25 mouse cellular contexts compared by ENCODE assay signal in genomic region chr7:135376048-135376447, GRCm38 (mm10). TPM values are rescaled to one million over a fixed set of nuclear protein-coding genes. Genes with fewer than 3 reads are reported as not detected.
A peak's percentile ranks its signal among the peaks of the same experiment; 100 is the strongest.
DNase-seq lines count a peak whose midpoint lies in the region; ATAC-seq and TF ChIP-seq lines count a peak whose summit lies in the region.
"Had no signal": no experiment of that assay in that cellular context is flagged by ENCODE, and none has a peak within 500 bp of the region (broad histone marks: within the 10 kb centered on the region; RNA-seq: fewer than 3 reads in every experiment).

No protein-coding gene starts in this region.

- H3K27ac ChIP-seq in hindbrain, embryonic 15.5 days (replicated peaks): no peak overlapping the region
- H3K27ac ChIP-seq in hindbrain, embryonic 11.5 days (ENCODE audit: low read depth, low read length): no peak overlapping the region
- H3K27ac ChIP-seq in midbrain, embryonic 14.5 days (replicated peaks; ENCODE audit: low read depth, low read length): no peak overlapping the region
- H3K27ac ChIP-seq in midbrain, embryonic 11.5 days (ENCODE audit: low read depth, low read length): no peak overlapping the region
- no peak overlapping the region for H3K27ac ChIP-seq in forebrain, embryonic 16.5 days (ENCODE audit: low read length)
- no peak overlapping the region for H3K27ac ChIP-seq in hindbrain, postnatal 0 days
- H3K27ac ChIP-seq: embryonic facial prominence, embryonic 10.5 days; gastrocnemius, adult 2 months; heart, embryonic 10.5 days; limb, embryonic 12.5 days; liver, embryonic 12.5 days; neural tube, embryonic 12.5 days had no signal

- H3K9me3 ChIP-seq in hindbrain, embryonic 15.5 days: no peaks in the 10 kb centered on the region
- no peaks in the 10 kb centered on the region for H3K9me3 ChIP-seq in hindbrain, embryonic 11.5 days (ENCODE audit: control insufficient read depth, low read length)
- H3K9me3 ChIP-seq in midbrain, embryonic 14.5 days (ENCODE audit: control insufficient read depth, low read length): no peaks in the 10 kb centered on the region
- H3K9me3 ChIP-seq in midbrain, embryonic 11.5 days (ENCODE audit: control insufficient read depth, low read length): no peaks in the 10 kb centered on the region
- H3K9me3 ChIP-seq in forebrain, embryonic 16.5 days (ENCODE audit: control insufficient read depth, low read length): no peaks in the 10 kb centered on the region
- H3K9me3 ChIP-seq in hindbrain, postnatal 0 days (ENCODE audit: low read length): no peaks in the 10 kb centered on the region
- H3K9me3 ChIP-seq: embryonic facial prominence, embryonic 10.5 days; heart, embryonic 10.5 days; limb, embryonic 12.5 days; liver, embryonic 12.5 days; neural tube, embryonic 12.5 days had no signal

- 66% methylated on average over 13 of the region's 13 CpGs for WGBS in hindbrain, embryonic 15.5 days
- WGBS in hindbrain, embryonic 11.5 days: 90% methylated on average over 13 of the region's 13 CpGs
- 88% methylated on average over 13 of the region's 13 CpGs for WGBS in midbrain, embryonic 14.5 days
- WGBS in midbrain, embryonic 11.5 days: 89% methylated on average over 13 of the region's 13 CpGs
- WGBS in forebrain, embryonic 16.5 days: 52% methylated on average over 13 of the region's 13 CpGs
- WGBS in hindbrain, postnatal 0 days: 70% methylated on average over 13 of the region's 13 CpGs

- DNase-seq in hindbrain, embryonic 11.5 days (ENCODE audit: low spot score): no peak
- DNase-seq in midbrain, embryonic 14.5 days: peak; percentile 19
- DNase-seq in midbrain, embryonic 11.5 days (ENCODE audit: low spot score, missing footprints): no peak
- peak; percentile 33 for DNase-seq in hindbrain, postnatal 0 days (ENCODE audit: low spot score)
- no peak for DNase-seq in adrenal gland, adult 18-20 months (ENCODE audit: low spot score in 2 of 2)
- DNase-seq: adrenal gland, adult 2 months; cerebellum, adult 9-10 months; gastrocnemius, adult 2 months; kidney, adult 2 months; lung, adult 2 months; thymus, postnatal 25 days had no signal

- H3K27me3 ChIP-seq in hindbrain, embryonic 15.5 days: no peaks in the 10 kb centered on the region
- no peaks in the 10 kb centered on the region for H3K27me3 ChIP-seq in hindbrain, embryonic 11.5 days (ENCODE audit: control insufficient read depth, insufficient read depth, low read length)
- H3K27me3 ChIP-seq in midbrain, embryonic 14.5 days (ENCODE audit: control insufficient read depth, insufficient read depth, low read length): no peaks in the 10 kb centered on the region
- no peaks in the 10 kb centered on the region for H3K27me3 ChIP-seq in midbrain, embryonic 11.5 days (ENCODE audit: control insufficient read depth, insufficient read depth, low read length)
- H3K27me3 ChIP-seq in forebrain, embryonic 16.5 days (replicated peaks; ENCODE audit: control insufficient read depth, insufficient read depth, low read length): no peaks in the 10 kb centered on the region
- no peaks in the 10 kb centered on the region for H3K27me3 ChIP-seq in hindbrain, postnatal 0 days (ENCODE audit: insufficient read depth, low read length)
- H3K27me3 ChIP-seq: liver, embryonic 12.5 days; neural tube, embryonic 12.5 days had no signal

- no peak; the same call in 1 of the 2 replicates for ATAC-seq in hindbrain, embryonic 15.5 days (ENCODE audit: low FRiP score, low read depth)
- no peak for ATAC-seq in hindbrain, embryonic 11.5 days (ENCODE audit: low FRiP score)
- ATAC-seq in midbrain, embryonic 14.5 days (ENCODE audit: low FRiP score, low TSS enrichment): no peak
- ATAC-seq in midbrain, embryonic 11.5 days (ENCODE audit: low FRiP score): no peak
- ATAC-seq in forebrain, embryonic 16.5 days: no peak
- ATAC-seq in hindbrain, postnatal 0 days: no peak
- ATAC-seq: liver, embryonic 12.5 days had no signal

- no peak overlapping the region for H3K9ac ChIP-seq in hindbrain, embryonic 15.5 days
- no peak overlapping the region for H3K9ac ChIP-seq in hindbrain, embryonic 11.5 days (ENCODE audit: low read depth, low read length)
- no peak overlapping the region for H3K9ac ChIP-seq in midbrain, embryonic 14.5 days (replicated peaks; ENCODE audit: low read length)
- H3K9ac ChIP-seq in midbrain, embryonic 11.5 days (ENCODE audit: low read length): no peak overlapping the region
- H3K9ac ChIP-seq in forebrain, embryonic 16.5 days (replicated peaks; ENCODE audit: low read depth, low read length): no peak overlapping the region
- no peak overlapping the region for H3K9ac ChIP-seq in hindbrain, postnatal 0 days (replicated peaks; ENCODE audit: low read length)
- H3K9ac ChIP-seq: limb, embryonic 12.5 days; liver, embryonic 12.5 days; neural tube, embryonic 12.5 days had no signal

- peak overlapping the region; percentile 22 for H3K4me2 ChIP-seq in hindbrain, embryonic 15.5 days
- no peak overlapping the region for H3K4me2 ChIP-seq in hindbrain, embryonic 11.5 days (replicated peaks; ENCODE audit: low read depth, low read length)
- H3K4me2 ChIP-seq in midbrain, embryonic 14.5 days (ENCODE audit: low read length): no peak overlapping the region
- H3K4me2 ChIP-seq in midbrain, embryonic 11.5 days: no peak overlapping the region
- peak overlapping the region; percentile 32 for H3K4me2 ChIP-seq in forebrain, embryonic 16.5 days (ENCODE audit: low read length)
- H3K4me2 ChIP-seq in hindbrain, postnatal 0 days (ENCODE audit: low read depth, low read length): 0 out of 2 replicates have a peak overlapping the region, but pooled peaks have one; percentile 3
- H3K4me2 ChIP-seq: limb, embryonic 12.5 days; liver, embryonic 12.5 days; neural tube, embryonic 12.5 days had no signal

- no peak for TF ChIP-seq CTCF in hindbrain, postnatal 0 days (IDR thresholded peaks at IDR 0.05; ENCODE audit: low read depth)

- H3K4me3 ChIP-seq in hindbrain, embryonic 15.5 days: no peak overlapping the region
- no peak overlapping the region for H3K4me3 ChIP-seq in hindbrain, embryonic 11.5 days (ENCODE audit: low read depth, low read length)
- H3K4me3 ChIP-seq in midbrain, embryonic 14.5 days (replicated peaks; ENCODE audit: low read depth, low read length): no peak overlapping the region
- H3K4me3 ChIP-seq in midbrain, embryonic 11.5 days (ENCODE audit: low read depth, low read length): no peak overlapping the region
- H3K4me3 ChIP-seq in forebrain, embryonic 16.5 days (replicated peaks; ENCODE audit: low read length): 0 out of 2 replicates have a peak overlapping the region, but pooled peaks have one; percentile 4
- no peak overlapping the region for H3K4me3 ChIP-seq in hindbrain, postnatal 0 days (ENCODE audit: low read length)
- H3K4me3 ChIP-seq: embryonic facial prominence, embryonic 10.5 days; gastrocnemius, adult 2 months; heart, embryonic 10.5 days; limb, embryonic 12.5 days; liver, embryonic 12.5 days; neural tube, embryonic 12.5 days had no signal

- H3K36me3 ChIP-seq in hindbrain, embryonic 15.5 days: no peaks in the 10 kb centered on the region
- H3K36me3 ChIP-seq in hindbrain, embryonic 11.5 days (ENCODE audit: control insufficient read depth, insufficient read depth, low read length): no peaks in the 10 kb centered on the region
- H3K36me3 ChIP-seq in midbrain, embryonic 14.5 days (ENCODE audit: control insufficient read depth, insufficient read depth, low read length): no peaks in the 10 kb centered on the region
- H3K36me3 ChIP-seq in midbrain, embryonic 11.5 days (ENCODE audit: control insufficient read depth, insufficient read depth, low read length): no peaks in the 10 kb centered on the region
- no peaks in the 10 kb centered on the region for H3K36me3 ChIP-seq in forebrain, embryonic 16.5 days (ENCODE audit: control insufficient read depth, insufficient read depth)
- H3K36me3 ChIP-seq in hindbrain, postnatal 0 days (ENCODE audit: insufficient read depth, low read length): no peaks in the 10 kb centered on the region
- H3K36me3 ChIP-seq: embryonic facial prominence, embryonic 10.5 days; heart, embryonic 10.5 days; limb, embryonic 12.5 days; liver, embryonic 12.5 days; neural tube, embryonic 12.5 days had no signal

- 0 out of 2 replicates have a peak, but pooled peaks cover 7% of the 10 kb centered on the region for H3K4me1 ChIP-seq in hindbrain, embryonic 15.5 days (replicated peaks)
- H3K4me1 ChIP-seq in hindbrain, embryonic 11.5 days (replicated peaks; ENCODE audit: control insufficient read depth, insufficient read depth, low read length): no peaks in the 10 kb centered on the region
- no peaks in the 10 kb centered on the region for H3K4me1 ChIP-seq in midbrain, embryonic 14.5 days (ENCODE audit: control insufficient read depth, insufficient read depth, low read length)
- H3K4me1 ChIP-seq in midbrain, embryonic 11.5 days (ENCODE audit: control insufficient read depth, insufficient read depth, low read length): no peaks in the 10 kb centered on the region
- no peaks in the 10 kb centered on the region for H3K4me1 ChIP-seq in forebrain, embryonic 16.5 days (replicated peaks; ENCODE audit: control insufficient read depth, insufficient read depth, low read length)
- H3K4me1 ChIP-seq in hindbrain, postnatal 0 days (ENCODE audit: insufficient read depth, low read length): no peaks in the 10 kb centered on the region
- H3K4me1 ChIP-seq: embryonic facial prominence, embryonic 10.5 days; heart, embryonic 10.5 days; limb, embryonic 12.5 days; liver, embryonic 12.5 days; neural tube, embryonic 12.5 days had no signal

RNA-seq across cellular contexts. Expression of gene Foxi2, which starts 34.1 kb away (rescaled TPM):
- polyA plus RNA-seq in hindbrain, embryonic 15.5 days (2015; fragmentation: Nextera tagmentation; extraction: Ambion mirVana): 0.09 TPM in 1 of 2 replicates, not detected in the other
- 0.51 and 0.66 TPM in 2 replicates for polyA plus RNA-seq in hindbrain, embryonic 11.5 days (2014; fragmentation: Nextera tagmentation; extraction: Ambion mirVana)
- 0.11 TPM in 1 of 2 replicates, not detected in the other for polyA plus RNA-seq in midbrain, embryonic 14.5 days (2014; fragmentation: Nextera tagmentation; extraction: Ambion mirVana)
- polyA plus RNA-seq in midbrain, embryonic 11.5 days (2014; fragmentation: Nextera tagmentation; extraction: Ambion mirVana): 0.57 and 0.63 TPM in 2 replicates
- polyA plus RNA-seq in forebrain, embryonic 16.5 days (2015; fragmentation: Nextera tagmentation; extraction: Ambion mirVana): not detected in 2 replicates
- total RNA-seq in hindbrain, postnatal 0 days (2014; rRNA removed): 0.21 TPM in 1 of 2 replicates, not detected in the other
- polyA plus RNA-seq in hindbrain, postnatal 0 days (2015; fragmentation: Nextera tagmentation; extraction: Ambion mirVana): 0.06 TPM in 1 of 2 replicates, not detected in the other
- not detected for total RNA-seq in adrenal gland, adult 18-20 months (2021)
- total RNA-seq: adrenal gland, adult 2 months; common myeloid progenitor, adult 5-6 weeks; gastrocnemius, adult 2 months; megakaryocyte-erythroid progenitor cell, adult 5-6 weeks; monocyte, adult 5-6 weeks had no signal
- polyA plus RNA-seq: adrenal gland, adult 2 months; C2C12; gonadal fat pad, adult 2 months; heart, postnatal 0 days; kidney, adult 2 months; large intestine, adult 2 months; liver, embryonic 12.5 days; lung, adult 2 months; neural tube, embryonic 12.5 days had no signal

Comparison
In these comparisons a context has a peak if more than half of its experiments do, and no peak if none do; other contexts are left out.
1. H3K4me2 ChIP-seq: peak in hindbrain, embryonic 15.5 days (single experiment), forebrain, embryonic 16.5 days (single experiment) and hindbrain, postnatal 0 days (single experiment); none in hindbrain, embryonic 11.5 days (single experiment), midbrain, embryonic 14.5 days (single experiment) and midbrain, embryonic 11.5 days (single experiment).
2. DNase-seq: peak in midbrain, embryonic 14.5 days (single experiment) and hindbrain, postnatal 0 days (single experiment); none in hindbrain, embryonic 11.5 days (single experiment), midbrain, embryonic 11.5 days (single experiment) and adrenal gland, adult 18-20 months (0 of 2).